Mouse (Mus musculus): ENCODE data around the gene Adra1b.

- no peak for TF ChIP-seq CTCF (IDR thresholded peaks at IDR 0.05; ENCODE audit: low read depth, low read length)
- no peak for TF ChIP-seq GATA1 (IDR thresholded peaks at IDR 0.05; ENCODE audit: borderline replicate concordance, low read length)
- TF ChIP-seq GATA2 (IDR thresholded peaks at IDR 0.05; ENCODE audit: borderline replicate concordance, low read depth, low read length): no peak
Observed at GRCm38 (mm10) chr11:43795992-43796391, 105.0 kb downstream of the Adra1b start.
